Mouse (Mus musculus) small intestine, adult 2 months (tissue): Measurements from ENCODE around the gene Msi1.

Experiments used
- CTCF ChIP-seq: fragments of 200-500 bp; IDR thresholded peaks from 2 replicates; pipeline ENCODE4 v1.5.1; 2012; ENCODE audit warnings: low read depth, mild to moderate bottlenecking, control low read depth, inconsistent platforms, low read length, moderate library complexity, mixed read lengths; ENCODE audit not compliant: insufficient replicate concordance, insufficient read length; ENCODE audit errors: extremely low read depth
- POLR2A ChIP-seq: fragments of 200-500 bp; IDR thresholded peaks from 2 replicates; pipeline ENCODE4 v1.6.1; 2012; ENCODE audit warnings: low read depth, mild to moderate bottlenecking, control low read depth, inconsistent platforms, low read length, moderate library complexity

DNA sequence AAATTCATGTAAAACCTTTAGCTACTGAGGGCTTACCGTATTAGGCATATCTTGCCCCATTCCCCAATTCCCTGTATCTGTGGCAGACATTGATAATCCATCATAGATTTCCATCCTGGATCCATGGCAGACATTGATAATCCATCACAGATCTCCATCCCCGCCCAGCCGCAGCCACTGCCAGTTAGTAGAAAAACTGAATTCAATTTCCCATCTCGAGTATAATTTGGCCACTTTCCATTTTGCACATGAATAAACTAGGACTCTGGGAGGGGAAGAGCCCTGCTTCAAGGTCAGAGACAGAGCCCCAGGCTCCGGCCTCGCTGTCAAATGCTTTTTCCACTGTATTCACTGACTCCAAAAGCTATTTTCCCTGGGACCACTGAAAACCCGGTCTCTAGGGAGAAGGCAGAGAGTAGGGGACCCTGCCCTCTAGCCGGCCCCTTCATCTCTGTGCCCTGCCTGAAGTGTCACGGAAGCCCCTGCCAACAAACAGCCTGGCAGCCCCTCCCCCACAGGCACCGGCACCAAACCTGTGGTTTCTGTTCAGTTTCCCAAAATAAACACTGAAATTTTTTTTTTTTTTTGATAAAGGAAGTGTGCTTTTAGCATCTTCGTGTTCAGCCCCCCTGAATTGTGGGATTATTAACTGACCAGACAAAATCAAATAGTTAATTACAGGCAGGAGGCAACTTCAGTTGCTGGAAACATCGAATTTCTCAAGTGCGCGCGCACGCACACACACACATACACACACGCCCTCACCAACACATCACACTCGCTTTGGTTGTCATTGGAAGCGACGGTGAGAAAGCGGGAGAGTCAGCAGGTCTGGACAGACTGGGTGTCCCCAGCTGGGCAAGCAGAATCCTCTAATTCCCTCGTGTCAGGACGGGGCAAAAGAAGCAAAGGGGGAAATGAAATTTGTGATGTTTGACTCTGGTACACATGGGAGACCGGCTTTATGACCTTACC is 14.0 kb upstream of the Msi1 start:
- TF ChIP-seq POLR2A (no peak), CTCF (no peak)
